Mouse (Mus musculus) olfactory bulb, adult 2 months (tissue): ENCODE measurements at regions not wholly inside any gene's neighbourhood (a gene's known extent, or its start where the extent isn't known, plus 50 kb on each side); places are given as distances from the start of the nearest gene placed in this dataset.

Source experiments
- CTCF ChIP-seq: fragments of 200-500 bp; IDR thresholded peaks from 2 replicates; pipeline ENCODE4 v1.5.1; 2012; ENCODE audit warnings: low read depth, mild to moderate bottlenecking, low read length, moderate library complexity; ENCODE audit not compliant: insufficient read depth
- POLR2A ChIP-seq: fragments of 200-500 bp; IDR thresholded peaks from 2 replicates; pipeline ENCODE4 v1.6.1; 2012; ENCODE audit warnings: mild to moderate bottlenecking, low read depth, low read length, moderate library complexity; ENCODE audit not compliant: insufficient read depth

GRCm38 (mm10) chr3:143223999-143224729 is 342.4 kb upstream of the Pkn2 start:
- no peak for TF ChIP-seq POLR2A
- no peak for TF ChIP-seq CTCF
